Mouse (Mus musculus): ENCODE measurements at regions not wholly inside any gene's neighbourhood (a gene's known extent, or its start where the extent isn't known, plus 50 kb on each side); places are given as distances from the start of the nearest gene placed in this dataset.

DNA sequence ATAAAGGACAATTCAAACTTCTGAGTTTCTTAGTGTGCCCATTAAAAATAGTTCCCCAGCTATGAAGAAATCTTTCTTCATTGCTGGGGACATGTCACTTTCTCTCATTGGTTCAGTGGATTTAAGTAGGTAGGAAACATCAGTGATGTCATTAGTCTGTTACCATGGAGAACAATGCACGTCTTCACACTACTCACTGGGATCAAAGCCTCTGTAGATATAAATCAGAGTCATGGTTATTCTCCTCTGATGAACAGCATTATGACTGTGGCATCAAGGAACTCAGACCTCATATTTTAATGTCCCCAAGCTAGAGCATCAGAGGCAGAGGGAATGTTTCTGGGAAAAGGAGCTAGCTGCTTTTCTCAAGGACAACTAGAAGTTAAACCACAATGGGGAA lies 165.5 kb upstream of the Slc39a10 start:
- Histone ChIP-seq H3K27me3 (ENCODE audit: control insufficient read depth, insufficient read depth, low read length) (no peaks in the 10 kb centered on the region), H3K36me3 (ENCODE audit: control insufficient read depth, insufficient read depth, low read length) (no peaks in the 10 kb centered on the region), H3K27ac (ENCODE audit: insufficient read depth, low read depth, low read length) (no peak overlapping the region), H3K4me3 (ENCODE audit: low read depth, low read length) (no peak overlapping the region), H3K4me1 (ENCODE audit: control insufficient read depth, insufficient read depth, insufficient read length, low read length) (no peaks in the 10 kb centered on the region)
- no peak for TF ChIP-seq POLR2A (IDR thresholded peaks at IDR 0.05; ENCODE audit: low read depth, low read length)
- no peak for TF ChIP-seq CTCF (IDR thresholded peaks at IDR 0.05; ENCODE audit: extremely low read depth, insufficient read length, insufficient replicate concordance, low read depth, low read length)
- 61% methylated on average over 1 of the region's 1 CpGs for WGBS

DNA sequence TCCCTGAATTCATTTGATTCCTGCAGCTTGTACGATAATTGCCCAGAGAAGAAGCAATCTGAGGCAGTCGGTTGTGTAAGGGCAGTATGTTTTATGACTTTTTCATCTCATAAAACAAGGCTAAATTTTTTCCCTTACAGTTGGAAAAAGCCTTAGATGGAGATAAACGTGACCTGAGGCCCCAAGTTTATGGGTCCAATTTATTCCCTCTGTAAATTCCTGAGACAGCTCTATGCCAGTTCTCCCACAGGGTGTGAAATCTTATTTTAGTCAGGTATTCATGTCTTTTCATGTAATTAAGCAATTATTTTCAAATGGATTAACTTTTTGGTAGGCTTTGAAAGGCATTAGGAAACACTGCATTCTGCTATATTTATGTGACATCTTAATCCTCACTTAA lies 164.7 kb upstream of the Slc39a10 start:
- Histone ChIP-seq H3K4me1 (ENCODE audit: control insufficient read depth, insufficient read depth, insufficient read length, low read length) (no peaks in the 10 kb centered on the region), H3K27ac (ENCODE audit: insufficient read depth, low read depth, low read length) (no peak overlapping the region), H3K36me3 (ENCODE audit: control insufficient read depth, insufficient read depth, low read length) (no peaks in the 10 kb centered on the region), H3K27me3 (ENCODE audit: control insufficient read depth, insufficient read depth, low read length) (no peaks in the 10 kb centered on the region), H3K4me3 (ENCODE audit: low read depth, low read length) (no peak overlapping the region)
- 37% methylated on average over 3 of the region's 3 CpGs for WGBS
- no peak for TF ChIP-seq POLR2A (IDR thresholded peaks at IDR 0.05; ENCODE audit: low read depth, low read length)
- no peak for TF ChIP-seq CTCF (IDR thresholded peaks at IDR 0.05; ENCODE audit: extremely low read depth, insufficient read length, insufficient replicate concordance, low read depth, low read length)

DNA sequence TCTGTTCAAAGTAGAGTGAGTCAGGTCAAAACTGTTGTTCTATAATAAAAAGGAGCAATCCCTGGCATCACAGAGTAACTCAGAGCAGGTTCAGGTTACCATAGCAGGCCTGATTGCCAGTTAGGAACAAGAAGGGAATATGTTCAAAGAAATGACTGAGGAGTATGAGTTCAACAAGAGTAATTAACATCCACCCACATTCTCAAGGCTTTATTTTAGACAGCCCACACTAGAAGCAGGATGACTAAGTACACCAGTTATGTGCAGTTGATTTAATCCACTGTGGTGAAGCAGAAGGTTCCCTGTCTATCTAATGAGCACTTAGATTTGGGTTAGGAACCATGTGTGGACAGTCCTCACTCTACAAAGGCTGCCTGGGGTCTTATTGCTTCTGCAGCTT lies 158.5 kb upstream of the Slc39a10 start:
- Histone ChIP-seq H3K27me3 (ENCODE audit: control insufficient read depth, insufficient read depth, low read length) (no peaks in the 10 kb centered on the region), H3K27ac (ENCODE audit: insufficient read depth, low read depth, low read length) (no peak overlapping the region), H3K4me1 (ENCODE audit: control insufficient read depth, insufficient read depth, insufficient read length, low read length) (no peaks in the 10 kb centered on the region), H3K4me3 (ENCODE audit: low read depth, low read length) (no peak overlapping the region), H3K36me3 (ENCODE audit: control insufficient read depth, insufficient read depth, low read length) (no peaks in the 10 kb centered on the region)
- TF ChIP-seq CTCF (IDR thresholded peaks at IDR 0.05; ENCODE audit: extremely low read depth, insufficient read length, insufficient replicate concordance, low read depth, low read length) (no peak), POLR2A (IDR thresholded peaks at IDR 0.05; ENCODE audit: low read depth, low read length) (no peak)

DNA sequence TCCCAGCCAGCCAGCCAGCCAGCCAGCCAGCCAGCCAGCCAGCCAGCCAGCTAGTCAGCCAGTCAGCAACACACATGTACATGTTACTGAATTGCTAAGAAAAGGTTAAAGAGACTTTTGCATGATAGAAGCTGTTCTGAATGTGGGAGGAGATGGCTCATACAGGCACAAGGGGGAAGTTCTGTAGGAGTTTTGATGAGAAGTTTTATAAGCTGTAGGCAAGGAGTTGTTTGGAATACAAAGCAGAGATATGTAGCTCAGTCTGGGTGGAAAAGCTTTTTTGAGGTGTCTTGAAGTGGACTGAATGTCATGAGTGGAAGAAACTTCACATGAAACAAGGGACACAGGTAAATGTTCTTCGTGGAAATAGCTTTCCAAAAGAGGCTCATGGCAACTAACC lies 157.8 kb upstream of the Slc39a10 start:
- no peaks in the 10 kb centered on the region for H3K27me3 ChIP-seq (ENCODE audit: control insufficient read depth, insufficient read depth, low read length)
- TF ChIP-seq CTCF (IDR thresholded peaks at IDR 0.05; ENCODE audit: extremely low read depth, insufficient read length, insufficient replicate concordance, low read depth, low read length): no peak
- TF ChIP-seq POLR2A (IDR thresholded peaks at IDR 0.05; ENCODE audit: low read depth, low read length): no peak
- no peak overlapping the region for H3K27ac ChIP-seq (ENCODE audit: insufficient read depth, low read depth, low read length)
- no peaks in the 10 kb centered on the region for H3K36me3 ChIP-seq (ENCODE audit: control insufficient read depth, insufficient read depth, low read length)
- no peak overlapping the region for H3K4me3 ChIP-seq (ENCODE audit: low read depth, low read length)
- WGBS: 54% methylated on average over 1 of the region's 1 CpGs
- H3K4me1 ChIP-seq (ENCODE audit: control insufficient read depth, insufficient read depth, insufficient read length, low read length): no peaks in the 10 kb centered on the region

DNA sequence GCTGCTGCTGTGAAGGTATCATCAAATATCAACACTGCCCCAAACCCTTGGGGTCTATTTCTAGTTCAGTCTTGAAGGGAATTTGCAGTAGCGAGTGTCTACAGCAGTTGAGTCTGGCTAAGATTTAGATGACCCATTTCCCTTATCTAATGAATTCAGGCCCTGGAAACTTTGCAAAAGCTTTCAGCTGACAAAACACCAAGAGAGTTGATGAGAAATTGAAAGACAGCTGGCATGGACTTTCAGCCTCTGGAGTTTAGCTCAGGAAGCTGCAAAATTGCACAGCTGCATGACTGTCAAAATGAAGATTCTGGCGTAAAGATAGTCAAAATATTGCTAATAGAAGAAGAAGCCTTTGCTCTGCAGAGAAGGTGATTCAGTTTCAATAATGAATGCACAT lies 144.9 kb upstream of the Slc39a10 start:
- WGBS: 73% methylated on average over 2 of the region's 2 CpGs

DNA sequence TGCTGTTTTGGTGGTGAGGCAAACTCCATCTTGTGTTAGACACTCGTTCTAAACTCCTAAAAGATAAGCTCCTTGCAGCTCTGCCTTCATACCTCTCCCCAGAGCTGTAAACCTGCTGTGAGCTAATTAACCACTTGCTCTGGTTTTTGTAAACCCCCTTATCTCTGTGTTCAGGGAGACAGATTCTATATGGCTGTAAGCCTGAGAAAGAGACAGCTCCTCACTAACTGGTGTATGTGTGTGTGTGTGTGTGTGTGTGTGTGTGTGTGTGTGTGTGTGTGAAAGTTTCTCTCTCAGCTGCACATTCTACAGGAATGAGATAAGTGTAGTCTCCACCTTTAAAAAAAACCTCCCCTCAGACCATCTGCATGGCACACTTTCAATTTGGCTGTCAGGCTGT lies 126.7 kb upstream of the Slc39a10 start:
- Histone ChIP-seq H3K4me3 (ENCODE audit: low read depth, low read length) (no peak overlapping the region), H3K4me1 (ENCODE audit: control insufficient read depth, insufficient read depth, insufficient read length, low read length) (no peaks in the 10 kb centered on the region), H3K27me3 (ENCODE audit: control insufficient read depth, insufficient read depth, low read length) (no peaks in the 10 kb centered on the region), H3K36me3 (ENCODE audit: control insufficient read depth, insufficient read depth, low read length) (no peaks in the 10 kb centered on the region), H3K27ac (ENCODE audit: insufficient read depth, low read depth, low read length) (no peak overlapping the region)
- TF ChIP-seq CTCF (IDR thresholded peaks at IDR 0.05; ENCODE audit: extremely low read depth, insufficient read length, insufficient replicate concordance, low read depth, low read length) (no peak), POLR2A (IDR thresholded peaks at IDR 0.05; ENCODE audit: low read depth, low read length) (no peak)
- 3% methylated on average over 1 of the region's 1 CpGs for WGBS

More for the DNA sequence above, 144.9 kb upstream of the Slc39a10 start:
- no peak overlapping the region for H3K4me3 ChIP-seq (ENCODE audit: low read depth, low read length)
- TF ChIP-seq POLR2A (IDR thresholded peaks at IDR 0.05; ENCODE audit: low read depth, low read length) (no peak), CTCF (IDR thresholded peaks at IDR 0.05; ENCODE audit: extremely low read depth, insufficient read length, insufficient replicate concordance, low read depth, low read length) (no peak)
- H3K36me3 ChIP-seq (ENCODE audit: control insufficient read depth, insufficient read depth, low read length): no peaks in the 10 kb centered on the region
- H3K4me1 ChIP-seq (ENCODE audit: control insufficient read depth, insufficient read depth, insufficient read length, low read length): no peaks in the 10 kb centered on the region
- H3K27ac ChIP-seq (ENCODE audit: insufficient read depth, low read depth, low read length): no peak overlapping the region
- no peaks in the 10 kb centered on the region for H3K27me3 ChIP-seq (ENCODE audit: control insufficient read depth, insufficient read depth, low read length)

DNA sequence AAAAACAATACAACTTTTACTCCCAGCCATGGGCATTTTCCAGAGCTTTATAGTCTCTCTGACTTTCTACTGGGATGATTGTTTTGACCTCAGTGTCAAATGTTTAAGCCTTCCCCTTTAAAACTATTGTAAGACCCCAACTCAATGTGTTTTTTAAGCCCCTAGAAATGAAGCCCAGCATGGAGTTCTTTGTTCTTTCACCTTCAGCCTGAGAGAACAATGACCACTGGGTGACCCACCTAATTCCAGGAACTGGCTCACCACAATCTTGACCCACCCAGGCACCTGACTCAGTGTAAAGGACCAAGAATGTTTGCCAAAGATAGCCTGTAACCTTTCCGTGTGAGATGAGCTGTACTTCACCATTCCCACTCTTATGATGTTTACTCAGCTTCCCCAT lies 121.9 kb upstream of the Slc39a10 start:
- WGBS: 37% methylated on average over 1 of the region's 1 CpGs
- no peak overlapping the region for H3K27ac ChIP-seq (ENCODE audit: insufficient read depth, low read depth, low read length)
- H3K27me3 ChIP-seq (ENCODE audit: control insufficient read depth, insufficient read depth, low read length): no peaks in the 10 kb centered on the region
- H3K4me1 ChIP-seq (ENCODE audit: control insufficient read depth, insufficient read depth, insufficient read length, low read length): no peaks in the 10 kb centered on the region
- H3K4me3 ChIP-seq (ENCODE audit: low read depth, low read length): no peak overlapping the region
- H3K36me3 ChIP-seq (ENCODE audit: control insufficient read depth, insufficient read depth, low read length): no peaks in the 10 kb centered on the region
- TF ChIP-seq CTCF (IDR thresholded peaks at IDR 0.05; ENCODE audit: extremely low read depth, insufficient read length, insufficient replicate concordance, low read depth, low read length) (no peak), POLR2A (IDR thresholded peaks at IDR 0.05; ENCODE audit: low read depth, low read length) (no peak)

DNA sequence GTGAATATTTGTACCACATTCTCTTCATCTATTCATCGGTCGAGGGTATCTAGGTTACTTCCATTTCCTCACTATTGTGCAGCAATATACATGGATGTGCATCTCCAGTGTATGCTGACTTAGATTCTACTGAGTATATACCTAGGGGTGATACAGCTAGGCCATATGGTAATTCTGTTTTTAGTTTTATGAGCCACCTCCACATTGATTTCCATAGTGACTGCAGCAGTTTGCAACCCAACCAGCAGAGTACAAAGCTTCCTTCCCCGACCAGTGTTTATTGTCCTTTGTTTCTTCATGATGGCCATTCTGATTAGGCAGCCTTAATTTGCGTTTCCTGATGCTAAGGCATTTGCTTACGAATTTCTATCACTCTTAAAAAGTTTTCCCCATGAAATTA lies 111.1 kb upstream of the Slc39a10 start:
- no peaks in the 10 kb centered on the region for H3K36me3 ChIP-seq (ENCODE audit: control insufficient read depth, insufficient read depth, low read length)
- 63% methylated on average over 5 of the region's 5 CpGs for WGBS
- no peaks in the 10 kb centered on the region for H3K4me1 ChIP-seq (ENCODE audit: control insufficient read depth, insufficient read depth, insufficient read length, low read length)
- H3K27me3 ChIP-seq (ENCODE audit: control insufficient read depth, insufficient read depth, low read length): no peaks in the 10 kb centered on the region
- no peak for TF ChIP-seq POLR2A (IDR thresholded peaks at IDR 0.05; ENCODE audit: low read depth, low read length)
- no peak for TF ChIP-seq CTCF (IDR thresholded peaks at IDR 0.05; ENCODE audit: extremely low read depth, insufficient read length, insufficient replicate concordance, low read depth, low read length)
- no peak overlapping the region for H3K27ac ChIP-seq (ENCODE audit: insufficient read depth, low read depth, low read length)
- no peak overlapping the region for H3K4me3 ChIP-seq (ENCODE audit: low read depth, low read length)
